Mouse (Mus musculus) kidney, adult 2 months (tissue): Measurements from ENCODE around the gene Tank.

ENCODE experiments used
- CTCF ChIP-seq: fragments of 200-500 bp; conservative IDR thresholded peaks from 2 replicates; pipeline ENCODE4 v1.5.1; 2011; ENCODE audit warnings: low read depth, mild to moderate bottlenecking, control low read depth, low read length, moderate library complexity, mixed read lengths; ENCODE audit not compliant: insufficient read depth, insufficient read length
- POLR2A ChIP-seq: fragments of 200-500 bp; IDR thresholded peaks from one replicate; pipeline ENCODE4 v1.6.1; 2011; ENCODE audit warnings: low read depth, low read length, control low read depth

DNA sequence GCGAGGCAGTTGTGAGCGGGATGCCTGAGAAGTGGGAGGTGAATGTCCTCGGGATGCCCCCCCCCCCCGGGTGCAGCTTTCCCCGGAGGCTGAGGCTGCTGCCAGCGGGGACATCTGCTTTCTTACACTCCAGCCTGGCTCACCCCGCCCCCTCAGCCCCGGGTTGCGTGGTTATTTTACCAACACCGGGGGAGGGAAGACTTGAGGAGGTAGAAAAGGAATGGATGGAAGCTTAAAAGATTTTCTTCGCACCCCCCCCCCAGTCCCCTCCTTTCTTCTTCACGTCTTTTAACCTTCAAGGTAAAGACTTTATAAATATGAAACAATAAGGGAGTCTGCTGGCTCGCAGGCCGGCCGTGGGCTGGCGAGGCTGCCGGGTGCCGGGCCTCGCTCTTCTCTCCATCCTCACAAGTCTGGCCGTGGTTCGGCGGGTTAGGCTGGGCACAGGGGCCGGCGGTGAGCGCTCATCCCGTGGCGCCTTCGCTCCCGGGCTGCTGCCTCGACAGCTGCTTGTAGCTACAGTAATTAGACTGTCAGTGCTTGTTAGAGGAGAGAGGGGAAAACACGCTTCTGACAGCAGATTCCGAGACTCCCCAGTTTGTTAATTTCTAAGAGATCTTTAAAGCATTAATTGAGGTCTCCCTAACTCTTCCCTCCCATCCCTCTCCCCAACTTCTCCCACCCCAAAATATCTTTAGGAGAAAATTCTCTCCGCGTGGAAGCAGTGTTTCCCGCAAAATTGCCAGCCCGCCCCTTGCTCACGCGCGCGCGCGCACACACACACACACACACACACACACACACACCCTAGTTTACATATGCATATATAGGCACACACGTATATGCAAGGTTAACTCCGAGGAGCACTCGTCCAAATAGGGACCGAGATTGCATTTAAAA, 77.2 kb downstream of the Tank start:
- TF ChIP-seq POLR2A, result no peak
- TF ChIP-seq CTCF, result no peak
